Mouse (Mus musculus) hindbrain, embryonic 14.5 days (tissue): ENCODE measurements around the gene Pafah2. TPM values are rescaled to one million over a fixed set of nuclear protein-coding genes. Genes with fewer than 3 reads are reported as not detected.

Experiments used
- ATAC-seq: fragments of 200-750 bp; cut with Nextera tagmentation; 2 replicates; pipeline ENCODE4 v1.8.0; 2017; ENCODE audit warnings: moderate number of reproducible peaks, mild to moderate bottlenecking, moderate TSS enrichment, moderate library complexity; ENCODE audit not compliant: low FRiP score
- DNase-seq: peaks from one replicate; pipeline ENCODE4 v3.0.0-alpha.2; 2015; ENCODE audit warnings: low spot score
- H3K27ac ChIP-seq: fragments of 300-500 bp; sonication (generic); 2 replicates; pipeline ENCODE4 v1.5.1; 2014; ENCODE audit warnings: mild to moderate bottlenecking, moderate library complexity
- H3K27me3 ChIP-seq: fragments of 300-500 bp; sonication (generic); 2 replicates; pipeline ENCODE4 v1.6.1; 2014; ENCODE audit warnings: mild to moderate bottlenecking, low read length, mixed read lengths; ENCODE audit not compliant: control insufficient read depth, insufficient read depth
- H3K36me3 ChIP-seq: fragments of 300-500 bp; sonication (generic); replicated peaks from 2 replicates; pipeline ENCODE4 v1.6.1; 2014; ENCODE audit not compliant: control insufficient read depth, insufficient read depth
- H3K4me1 ChIP-seq: fragments of 300-500 bp; sonication (generic); replicated peaks from 2 replicates; pipeline ENCODE4 v1.6.1; 2014; ENCODE audit warnings: antibody characterized with exemption, low read length, mixed read lengths; ENCODE audit not compliant: control insufficient read depth, insufficient read depth
- H3K4me2 ChIP-seq: fragments of 300-500 bp; sonication (generic); replicated peaks from 2 replicates; pipeline ENCODE4 v1.6.1; 2014; ENCODE audit warnings: mild to moderate bottlenecking, moderate library complexity
- H3K4me3 ChIP-seq: fragments of 300-500 bp; sonication (generic); replicated peaks from 2 replicates; pipeline ENCODE4 v1.5.1; 2014; ENCODE audit warnings: mild to moderate bottlenecking, low read length
- H3K9ac ChIP-seq: fragments of 300-500 bp; sonication (generic); 2 replicates; pipeline ENCODE4 v1.6.1; 2014
- H3K9me3 ChIP-seq: fragments of 300-500 bp; sonication (generic); 2 replicates; pipeline ENCODE4 v1.6.1; 2016; ENCODE audit warnings: low read length; ENCODE audit not compliant: control insufficient read depth
- WGBS: fragments of 180-500 bp; shearing (Covaris S2); extraction: QIAGEN DNeasy Blood & Tissue Kit; methylation state at CpG from one replicate; pipeline ENCODE4 v1.1.7; 2014; 5-methylcytosine and 5-hydroxymethylcytosine counted together
- polyA plus RNA-seq: library from polyadenylated mRNA; unstranded; fragments of >200 nt; fragmentation: Nextera tagmentation; extraction: Ambion mirVana; gene quantifications from 2 replicates; pipeline ENCODE4 v1.2.1, GENCODE M21; 2014

Pafah2 gene
- polyA plus RNA-seq, 1 experiment from 2014 or later = 6.8 TPM

- peak overlapping the region; percentile 62 for H3K27ac ChIP-seq
- no peak overlapping the region for H3K4me3 ChIP-seq
- no peaks in the 10 kb centered on the region for H3K27me3 ChIP-seq
- peak; percentile 64 for DNase-seq
- WGBS = 36% methylated on average over 7 of the region's 7 CpGs
- no peak overlapping the region for H3K4me2 ChIP-seq
- no peaks in the 10 kb centered on the region for H3K9me3 ChIP-seq
- H3K4me1 ChIP-seq = peaks cover 21% of the 10 kb centered on the region
- H3K36me3 ChIP-seq = no peaks in the 10 kb centered on the region
- H3K9ac ChIP-seq = no peak overlapping the region
- no peak for ATAC-seq
These were observed 48.8 kb downstream of the Pafah2 start for GRCm38 (mm10) chr4:134444949-134445348.

GRCm38 (mm10) chr4:134445489-134445888, 49.4 kb downstream of the Pafah2 start:
- 50% methylated on average over 1 of the region's 1 CpGs for WGBS
- no peaks in the 10 kb centered on the region for H3K36me3 ChIP-seq
- H3K9ac ChIP-seq = no peak overlapping the region
- no peak overlapping the region for H3K4me3 ChIP-seq
- DNase-seq (no peak), ATAC-seq (no peak)
- no peaks in the 10 kb centered on the region for H3K9me3 ChIP-seq
- no peak overlapping the region for H3K4me2 ChIP-seq
- peaks cover 26% of the 10 kb centered on the region for H3K4me1 ChIP-seq
- H3K27ac ChIP-seq = peak overlapping the region; percentile 62; the same call in 1 of the 2 replicates
- no peaks in the 10 kb centered on the region for H3K27me3 ChIP-seq

- DNase-seq (no peak), ATAC-seq (no peak)
- Histone ChIP-seq H3K4me1 (peaks cover 41% of the 10 kb centered on the region), H3K27ac (no peak overlapping the region), H3K36me3 (no peaks in the 10 kb centered on the region), H3K9me3 (no peaks in the 10 kb centered on the region), H3K9ac (no peak overlapping the region), H3K4me2 (no peak overlapping the region), H3K4me3 (no peak overlapping the region), H3K27me3 (no peaks in the 10 kb centered on the region)
- 46% methylated on average over 23 of the region's 23 CpGs for WGBS
These were observed 51.8 kb downstream of the Pafah2 start for GRCm38 (mm10) chr4:134447966-134448365.

- Histone ChIP-seq H3K27me3 (no peaks in the 10 kb centered on the region), H3K9ac (peak overlapping the region; percentile 50), H3K27ac (peak overlapping the region; percentile 95), H3K4me1 (peaks cover 41% of the 10 kb centered on the region), H3K4me2 (peak overlapping the region; percentile 23), H3K36me3 (no peaks in the 10 kb centered on the region), H3K9me3 (no peaks in the 10 kb centered on the region), H3K4me3 (no peak overlapping the region)
- peak; percentile 80 for DNase-seq
- WGBS = 25% methylated on average over 13 of the region's 13 CpGs
- peak; percentile 70 for ATAC-seq
These were observed 53.7 kb downstream of the Pafah2 start for GRCm38 (mm10) chr4:134449595-134450391.

- DNase-seq (peak; percentile 73), ATAC-seq (peak; percentile 41)
- no peak overlapping the region for H3K4me3 ChIP-seq
- H3K36me3 ChIP-seq = no peaks in the 10 kb centered on the region
- H3K27me3 ChIP-seq = no peaks in the 10 kb centered on the region
- peaks cover 38% of the 10 kb centered on the region for H3K4me1 ChIP-seq
- no peaks in the 10 kb centered on the region for H3K9me3 ChIP-seq
- H3K27ac ChIP-seq = peak overlapping the region; percentile 95
- peak overlapping the region; percentile 50 for H3K9ac ChIP-seq
- H3K4me2 ChIP-seq = peak overlapping the region; percentile 23
- 9% methylated on average over 20 of the region's 20 CpGs for WGBS
These were observed 54.5 kb downstream of the Pafah2 start for GRCm38 (mm10) chr4:134450392-134451195.

GRCm38 (mm10) chr4:134451484-134451883, 55.4 kb downstream of the Pafah2 start:
- 36% methylated on average over 9 of the region's 9 CpGs for WGBS
- ATAC-seq (no peak), DNase-seq (no peak)
- H3K4me3 ChIP-seq = no peak overlapping the region
- no peak overlapping the region; the same call in 1 of the 2 replicates for H3K4me2 ChIP-seq
- no peaks in the 10 kb centered on the region for H3K27me3 ChIP-seq
- no peaks in the 10 kb centered on the region for H3K9me3 ChIP-seq
- no peak overlapping the region for H3K9ac ChIP-seq
- no peaks in the 10 kb centered on the region for H3K36me3 ChIP-seq
- H3K27ac ChIP-seq = peak overlapping the region; percentile 95
- peaks cover 38% of the 10 kb centered on the region for H3K4me1 ChIP-seq

GRCm38 (mm10) chr4:134453619-134454400, 57.7 kb downstream of the Pafah2 start:
- H3K4me2 ChIP-seq = peak overlapping the region; percentile 23

GRCm38 (mm10) chr4:134455310-134455709, 59.2 kb downstream of the Pafah2 start:
- Histone ChIP-seq H3K27ac (no peak overlapping the region), H3K36me3 (no peaks in the 10 kb centered on the region), H3K4me3 (no peak overlapping the region), H3K27me3 (no peaks in the 10 kb centered on the region), H3K4me1 (peaks cover 17% of the 10 kb centered on the region), H3K9me3 (no peaks in the 10 kb centered on the region), H3K4me2 (no peak overlapping the region), H3K9ac (no peak overlapping the region)
- DNase-seq = no peak
- WGBS = 45% methylated on average over 6 of the region's 6 CpGs
- ATAC-seq = no peak

More at GRCm38 (mm10) chr4:134453619-134454400, 57.7 kb downstream of the Pafah2 start:
- Histone ChIP-seq H3K27me3 (no peaks in the 10 kb centered on the region), H3K4me3 (no peak overlapping the region), H3K9ac (peak overlapping the region; percentile 21), H3K4me1 (peaks cover 32% of the 10 kb centered on the region), H3K9me3 (no peaks in the 10 kb centered on the region), H3K36me3 (no peaks in the 10 kb centered on the region), H3K27ac (no peak overlapping the region)
- DNase-seq (no peak), ATAC-seq (no peak)
- 20% methylated on average over 34 of the region's 34 CpGs for WGBS
